Mouse (Mus musculus): ENCODE data around the gene Epsti1. TPM values are rescaled to one million over a fixed set of nuclear protein-coding genes. Genes with fewer than 3 reads are reported as not detected.

The Epsti1 gene
- polyA plus RNA-seq, 1 experiment from 2014 or later = 0.73 TPM

- Histone ChIP-seq H3K4me3 (ENCODE audit: low read length) (no peak overlapping the region), H3K36me3 (ENCODE audit: control insufficient read depth, insufficient read depth, low read length) (no peaks in the 10 kb centered on the region), H3K4me2 (replicated peaks; ENCODE audit: low read depth, low read length) (no peak overlapping the region), H3K27me3 (ENCODE audit: control insufficient read depth, insufficient read depth, low read length) (no peaks in the 10 kb centered on the region), H3K9me3 (ENCODE audit: control insufficient read depth, low read length) (no peaks in the 10 kb centered on the region), H3K27ac (ENCODE audit: low read depth, low read length) (no peak overlapping the region), H3K4me1 (ENCODE audit: control insufficient read depth, insufficient read depth, low read length) (no peaks in the 10 kb centered on the region), H3K9ac (ENCODE audit: low read depth, low read length) (no peak overlapping the region)
- 83% methylated on average over 3 of the region's 3 CpGs for WGBS
- no peak for ATAC-seq (ENCODE audit: low FRiP score, low TSS enrichment)
Measured at GRCm38 (mm10) chr14:77902541-77902940, 1.5 kb upstream of the Epsti1 start.

- Histone ChIP-seq H3K4me3 (ENCODE audit: low read length) (no peak overlapping the region), H3K36me3 (ENCODE audit: control insufficient read depth, insufficient read depth, low read length) (no peaks in the 10 kb centered on the region), H3K27ac (ENCODE audit: low read depth, low read length) (no peak overlapping the region), H3K4me1 (ENCODE audit: control insufficient read depth, insufficient read depth, low read length) (no peaks in the 10 kb centered on the region), H3K9ac (ENCODE audit: low read depth, low read length) (no peak overlapping the region), H3K27me3 (ENCODE audit: control insufficient read depth, insufficient read depth, low read length) (no peaks in the 10 kb centered on the region), H3K4me2 (replicated peaks; ENCODE audit: low read depth, low read length) (no peak overlapping the region), H3K9me3 (ENCODE audit: control insufficient read depth, low read length) (no peaks in the 10 kb centered on the region)
- no peak for ATAC-seq (ENCODE audit: low FRiP score, low TSS enrichment)
- WGBS = 67% methylated on average over 5 of the region's 5 CpGs
Measured at GRCm38 (mm10) chr14:77905466-77905865, 1.4 kb downstream of the Epsti1 start.

GRCm38 (mm10) chr14:77906586-77906985 is 2.5 kb downstream of the Epsti1 start:
- no peak overlapping the region for H3K4me2 ChIP-seq (replicated peaks; ENCODE audit: low read depth, low read length)
- H3K27ac ChIP-seq (ENCODE audit: low read depth, low read length) = no peak overlapping the region
- H3K9ac ChIP-seq (ENCODE audit: low read depth, low read length) = no peak overlapping the region
- H3K9me3 ChIP-seq (ENCODE audit: control insufficient read depth, low read length) = no peaks in the 10 kb centered on the region
- ATAC-seq (ENCODE audit: low FRiP score, low TSS enrichment) = no peak
- H3K27me3 ChIP-seq (ENCODE audit: control insufficient read depth, insufficient read depth, low read length) = no peaks in the 10 kb centered on the region
- H3K4me1 ChIP-seq (ENCODE audit: control insufficient read depth, insufficient read depth, low read length) = no peaks in the 10 kb centered on the region
- H3K4me3 ChIP-seq (ENCODE audit: low read length) = no peak overlapping the region
- WGBS = 88% methylated on average over 5 of the region's 5 CpGs
- H3K36me3 ChIP-seq (ENCODE audit: control insufficient read depth, insufficient read depth, low read length) = no peaks in the 10 kb centered on the region

GRCm38 (mm10) chr14:77915776-77916175 is 11.7 kb downstream of the Epsti1 start:
- Histone ChIP-seq H3K36me3 (ENCODE audit: control insufficient read depth, insufficient read depth, low read length) (no peaks in the 10 kb centered on the region), H3K4me1 (ENCODE audit: control insufficient read depth, insufficient read depth, low read length) (no peaks in the 10 kb centered on the region), H3K27me3 (ENCODE audit: control insufficient read depth, insufficient read depth, low read length) (no peaks in the 10 kb centered on the region), H3K4me3 (ENCODE audit: low read length) (no peak overlapping the region), H3K4me2 (replicated peaks; ENCODE audit: low read depth, low read length) (no peak overlapping the region), H3K9ac (ENCODE audit: low read depth, low read length) (no peak overlapping the region), H3K27ac (ENCODE audit: low read depth, low read length) (no peak overlapping the region), H3K9me3 (ENCODE audit: control insufficient read depth, low read length) (no peaks in the 10 kb centered on the region)
- no peak for ATAC-seq (ENCODE audit: low FRiP score, low TSS enrichment)
- 94% methylated on average over 5 of the region's 5 CpGs for WGBS

GRCm38 (mm10) chr14:77921641-77922040 is 17.6 kb downstream of the Epsti1 start:
- Histone ChIP-seq H3K4me2 (replicated peaks; ENCODE audit: low read depth, low read length) (no peak overlapping the region), H3K27ac (ENCODE audit: low read depth, low read length) (no peak overlapping the region), H3K9ac (ENCODE audit: low read depth, low read length) (no peak overlapping the region), H3K9me3 (ENCODE audit: control insufficient read depth, low read length) (no peaks in the 10 kb centered on the region), H3K36me3 (ENCODE audit: control insufficient read depth, insufficient read depth, low read length) (no peaks in the 10 kb centered on the region), H3K4me1 (ENCODE audit: control insufficient read depth, insufficient read depth, low read length) (no peaks in the 10 kb centered on the region), H3K4me3 (ENCODE audit: low read length) (no peak overlapping the region), H3K27me3 (ENCODE audit: control insufficient read depth, insufficient read depth, low read length) (no peaks in the 10 kb centered on the region)
- no peak for ATAC-seq (ENCODE audit: low FRiP score, low TSS enrichment)
- 87% methylated on average over 8 of the region's 8 CpGs for WGBS

- no peak overlapping the region for H3K9ac ChIP-seq (ENCODE audit: low read depth, low read length)
- no peaks in the 10 kb centered on the region for H3K36me3 ChIP-seq (ENCODE audit: control insufficient read depth, insufficient read depth, low read length)
- WGBS = 70% methylated on average over 6 of the region's 6 CpGs
- no peak for ATAC-seq (ENCODE audit: low FRiP score, low TSS enrichment)
- H3K27me3 ChIP-seq (ENCODE audit: control insufficient read depth, insufficient read depth, low read length) = no peaks in the 10 kb centered on the region
- H3K27ac ChIP-seq (ENCODE audit: low read depth, low read length) = no peak overlapping the region
- no peak overlapping the region for H3K4me3 ChIP-seq (ENCODE audit: low read length)
- H3K4me2 ChIP-seq (replicated peaks; ENCODE audit: low read depth, low read length) = no peak overlapping the region
- H3K4me1 ChIP-seq (ENCODE audit: control insufficient read depth, insufficient read depth, low read length) = no peaks in the 10 kb centered on the region
- H3K9me3 ChIP-seq (ENCODE audit: control insufficient read depth, low read length) = no peaks in the 10 kb centered on the region
Measured at GRCm38 (mm10) chr14:77923076-77923865, 19.2 kb downstream of the Epsti1 start.

GRCm38 (mm10) chr14:77925414-77925813 is 21.4 kb downstream of the Epsti1 start:
- H3K27ac ChIP-seq (ENCODE audit: low read depth, low read length) = no peak overlapping the region
- H3K4me1 ChIP-seq (ENCODE audit: control insufficient read depth, insufficient read depth, low read length) = no peaks in the 10 kb centered on the region
- WGBS = 78% methylated on average over 10 of the region's 10 CpGs
- H3K9ac ChIP-seq (ENCODE audit: low read depth, low read length) = no peak overlapping the region
- no peaks in the 10 kb centered on the region for H3K36me3 ChIP-seq (ENCODE audit: control insufficient read depth, insufficient read depth, low read length)
- H3K4me3 ChIP-seq (ENCODE audit: low read length) = no peak overlapping the region
- ATAC-seq (ENCODE audit: low FRiP score, low TSS enrichment) = no peak
- no peaks in the 10 kb centered on the region for H3K9me3 ChIP-seq (ENCODE audit: control insufficient read depth, low read length)
- H3K4me2 ChIP-seq (replicated peaks; ENCODE audit: low read depth, low read length) = no peak overlapping the region
- H3K27me3 ChIP-seq (ENCODE audit: control insufficient read depth, insufficient read depth, low read length) = no peaks in the 10 kb centered on the region

GRCm38 (mm10) chr14:77926718-77927117 is 22.7 kb downstream of the Epsti1 start:
- H3K9ac ChIP-seq (ENCODE audit: low read depth, low read length) = no peak overlapping the region
- H3K36me3 ChIP-seq (ENCODE audit: control insufficient read depth, insufficient read depth, low read length) = no peaks in the 10 kb centered on the region
- no peak overlapping the region for H3K27ac ChIP-seq (ENCODE audit: low read depth, low read length)
- no peaks in the 10 kb centered on the region for H3K27me3 ChIP-seq (ENCODE audit: control insufficient read depth, insufficient read depth, low read length)
- H3K4me1 ChIP-seq (ENCODE audit: control insufficient read depth, insufficient read depth, low read length) = no peaks in the 10 kb centered on the region
- WGBS = 47% methylated on average over 3 of the region's 3 CpGs
- H3K4me2 ChIP-seq (replicated peaks; ENCODE audit: low read depth, low read length) = no peak overlapping the region
- no peaks in the 10 kb centered on the region for H3K9me3 ChIP-seq (ENCODE audit: control insufficient read depth, low read length)
- no peak overlapping the region for H3K4me3 ChIP-seq (ENCODE audit: low read length)
- no peak for ATAC-seq (ENCODE audit: low FRiP score, low TSS enrichment)

GRCm38 (mm10) chr14:77928021-77928420 is 24.0 kb downstream of the Epsti1 start:
- WGBS = 44% methylated on average over 6 of the region's 6 CpGs

More at GRCm38 (mm10) chr14:77928021-77928420, 24.0 kb downstream of the Epsti1 start:
- Histone ChIP-seq H3K27ac (ENCODE audit: low read depth, low read length) (no peak overlapping the region), H3K4me1 (ENCODE audit: control insufficient read depth, insufficient read depth, low read length) (peaks cover 7% of the 10 kb centered on the region; the same call in 1 of the 2 replicates), H3K27me3 (ENCODE audit: control insufficient read depth, insufficient read depth, low read length) (no peaks in the 10 kb centered on the region), H3K36me3 (ENCODE audit: control insufficient read depth, insufficient read depth, low read length) (no peaks in the 10 kb centered on the region), H3K4me3 (ENCODE audit: low read length) (no peak overlapping the region), H3K9me3 (ENCODE audit: control insufficient read depth, low read length) (no peaks in the 10 kb centered on the region), H3K9ac (ENCODE audit: low read depth, low read length) (no peak overlapping the region), H3K4me2 (replicated peaks; ENCODE audit: low read depth, low read length) (no peak overlapping the region)
- ATAC-seq (ENCODE audit: low FRiP score, low TSS enrichment) = no peak

All from kidney, embryonic 14.5 days (tissue).